Mouse (Mus musculus) left cerebral cortex, postnatal 36 days (tissue): ENCODE results near the gene Cers2. TPM values are rescaled to one million over a fixed set of nuclear protein-coding genes. Genes with fewer than 3 reads are reported as not detected.
"Not testable (repeated sequence)": the region's sequence is repeated elsewhere in the genome, so short reads cannot be mapped to it uniquely, and the experiment has no call there.

ENCODE experiments used
- DNase-seq, 2 experiments: peaks; one replicate each; pipeline ENCODE4 v3.0.0; 2021 to 2022; ENCODE audit warnings: low spot score in 2 of 2, mixed read lengths in 1 of 2
- intact Hi-C: fragments of 180-260 bp; cut with DNase I; formaldehyde crosslinking; loops from one replicate; pipeline ENCODE4 v1.15.1; 2025
- total RNA-seq, 2 experiments: library from RNA; stranded (reverse); gene quantifications; 2 replicates each; pipeline ENCODE4 v1.2.3; 2021

Cers2 gene
- total RNA-seq, 2 experiments from 2014 or later: 49.2 to 53.5 TPM

GRCm38 (mm10) chr3:95356701-95357449, 42.3 kb downstream of the Cers2 start, which contains the start of gene Setdb1:
Gene Setdb1 (minus strand): TSS chr3:95357202.
- DNase-seq: peak; percentile 91 to 95
- intact Hi-C loops: loop anchor here (5.0 kb wide), 1 partner anchor 75 kb away; the partner anchor contains the start of gene Arnt

GRCm38 (mm10) chr3:95357746-95358145, 43.2 kb downstream of the Cers2 start:
- intact Hi-C loops: loop anchor here (5.0 kb wide), 1 partner anchor 75 kb away; the partner anchor contains the start of gene Arnt
- peak in 1 of 2 experiments; percentile 6 for DNase-seq

GRCm38 (mm10) chr3:95360276-95360675, 45.7 kb downstream of the Cers2 start:
- DNase-seq, intact Hi-C loops: not testable (repeated sequence)

GRCm38 (mm10) chr3:95370101-95370500, 55.5 kb downstream of the Cers2 start:
- DNase-seq: no peak
- intact Hi-C loops: no loop called here

Other genes starting within 250 kb of the Cers2 start
- 10 to 100 TPM; 51.7 to 56.3 TPM for gene Pip5k1a, start 207.9 kb upstream of the Cers2 start, total RNA-seq
- 10 to 100 TPM; 39.7 to 46.7 TPM for gene Vps72, start 203.8 kb upstream of the Cers2 start, total RNA-seq
- gene Tmod4, start 190.3 kb upstream of the Cers2 start, total RNA-seq: under 1 TPM in 1 of 2 experiments, not detected in 1; 0.88 TPM
- gene Scnm1, start 180.8 kb upstream of the Cers2 start, total RNA-seq: 10 to 100 TPM; 46.1 to 46.4 TPM
- gene Lysmd1, start 180.7 kb upstream of the Cers2 start, total RNA-seq: 10 to 100 TPM; 16.3 to 18.4 TPM
- gene Tnfaip8l2, start 172.4 kb upstream of the Cers2 start, total RNA-seq: 1 to 10 TPM; 2.5 TPM
- gene Sema6c, start 154.3 kb upstream of the Cers2 start, total RNA-seq: 10 to 100 TPM; 20.2 to 21.0 TPM
- 10 to 100 TPM in 1 of 2 experiments, 1 to 10 TPM in 1; 6.3 to 13.4 TPM for gene Gabpb2, start 96.9 kb upstream of the Cers2 start, total RNA-seq
- gene Cdc42se1, start 86.1 kb upstream of the Cers2 start, total RNA-seq: 10 to 100 TPM; 64.4 to 68.0 TPM
- 100 to 1,000 TPM; 292 to 336 TPM for gene Mllt11, start 82.6 kb upstream of the Cers2 start, total RNA-seq
- under 1 TPM; 0.20 to 0.27 TPM for gene Gm128, start 73.2 kb upstream of the Cers2 start, total RNA-seq
- under 1 TPM; 0.39 to 0.86 TPM for gene Bnipl, start 63.6 kb upstream of the Cers2 start, total RNA-seq
- 10 to 100 TPM; 21.6 to 22.9 TPM for gene Mindy1, start 33.4 kb upstream of the Cers2 start, total RNA-seq
- gene Prune1, start 32.7 kb upstream of the Cers2 start, total RNA-seq: 10 to 100 TPM; 24.9 to 27.0 TPM
- gene Anxa9, start 7.6 kb upstream of the Cers2 start, total RNA-seq: 1 to 10 TPM; 1.1 TPM
- gene Setdb1, start 42.4 kb downstream of the Cers2 start, total RNA-seq: 10 to 100 TPM; 29.4 to 40.0 TPM
- gene 4930558C23Rik, start 88.0 kb downstream of the Cers2 start, total RNA-seq: not detected
- gene Arnt, start 119.6 kb downstream of the Cers2 start, total RNA-seq: 10 to 100 TPM; 27.4 to 46.1 TPM
- gene Ctsk, start 184.5 kb downstream of the Cers2 start, total RNA-seq: 1 to 10 TPM; 4.8 to 6.9 TPM
- 10 to 100 TPM; 55.6 to 57.8 TPM for gene Ctss, start 212.0 kb downstream of the Cers2 start, total RNA-seq
- gene Hormad1, start 244.9 kb downstream of the Cers2 start, total RNA-seq: not detected